Mouse (Mus musculus): ENCODE results near the gene Akap13. TPM values are rescaled to one million over a fixed set of nuclear protein-coding genes. Genes with fewer than 3 reads are reported as not detected.

The Akap13 gene
- polyA plus RNA-seq, 1 experiment from 2014 or later: 17.4 TPM

GRCm38 (mm10) chr7:75480721-75481426, 25.5 kb downstream of the Akap13 start:
- Histone ChIP-seq H3K4me1 (replicated peaks; ENCODE audit: control insufficient read depth, insufficient read depth, low read length) (0 out of 2 replicates have a peak, but pooled peaks cover 4% of the 10 kb centered on the region), H3K27me3 (replicated peaks; ENCODE audit: control insufficient read depth, insufficient read depth, low read length) (no peaks in the 10 kb centered on the region), H3K27ac (ENCODE audit: low read depth, low read length) (peak overlapping the region; percentile 41; the same call in 1 of the 2 replicates), H3K9me3 (ENCODE audit: control insufficient read depth) (no peaks in the 10 kb centered on the region), H3K4me2 (replicated peaks; ENCODE audit: low read depth) (peak overlapping the region; percentile 21; the same call in 1 of the 2 replicates), H3K4me3 (ENCODE audit: low read depth, low read length) (no peak overlapping the region), H3K9ac (ENCODE audit: low read depth, low read length) (no peak overlapping the region), H3K36me3 (ENCODE audit: control insufficient read depth, insufficient read depth) (no peaks in the 10 kb centered on the region; the same call in 1 of the 2 replicates)
- no peak for TF ChIP-seq CTCF (IDR thresholded peaks at IDR 0.05; ENCODE audit: low read depth)
- 38% methylated on average over 6 of the region's 6 CpGs for WGBS
- peak; percentile 98 for ATAC-seq

GRCm38 (mm10) chr7:75486031-75486430, 30.7 kb downstream of the Akap13 start:
- Histone ChIP-seq H3K9me3 (ENCODE audit: control insufficient read depth) (no peaks in the 10 kb centered on the region), H3K4me3 (ENCODE audit: low read depth, low read length) (no peak overlapping the region), H3K27ac (ENCODE audit: low read depth, low read length) (no peak overlapping the region), H3K9ac (ENCODE audit: low read depth, low read length) (no peak overlapping the region), H3K4me1 (replicated peaks; ENCODE audit: control insufficient read depth, insufficient read depth, low read length) (0 out of 2 replicates have a peak, but pooled peaks cover 4% of the 10 kb centered on the region), H3K4me2 (replicated peaks; ENCODE audit: low read depth) (no peak overlapping the region), H3K36me3 (ENCODE audit: control insufficient read depth, insufficient read depth) (no peaks in the 10 kb centered on the region), H3K27me3 (replicated peaks; ENCODE audit: control insufficient read depth, insufficient read depth, low read length) (no peaks in the 10 kb centered on the region)
- no peak for TF ChIP-seq CTCF (IDR thresholded peaks at IDR 0.05; ENCODE audit: low read depth)
- no peak for ATAC-seq
- 67% methylated on average over 2 of the region's 2 CpGs for WGBS

DNA sequence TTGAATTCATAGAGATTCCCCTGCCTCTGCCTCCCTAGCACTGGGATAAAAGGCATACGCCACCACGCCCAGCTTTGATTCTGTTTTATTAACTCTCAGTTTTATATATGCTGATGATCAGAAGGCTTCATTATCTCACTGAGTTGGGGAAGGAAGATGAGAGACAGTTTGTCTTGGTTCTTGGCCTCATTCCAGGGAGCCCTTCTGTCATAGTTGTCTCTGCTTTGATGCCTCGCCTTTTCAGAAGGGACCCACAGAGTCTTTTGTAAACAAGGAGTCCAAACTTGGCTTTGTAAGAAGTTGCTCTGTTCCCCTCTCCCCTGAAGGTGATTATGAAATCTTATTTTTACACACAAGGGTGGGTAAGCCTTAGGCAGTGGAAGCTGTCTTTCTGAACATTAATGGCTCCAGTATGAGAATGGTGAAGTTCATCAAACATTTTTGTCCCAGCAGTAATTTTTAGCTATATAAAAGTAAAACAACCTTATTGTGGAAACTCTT, 40.7 kb downstream of the Akap13 start:
- Histone ChIP-seq H3K9ac (ENCODE audit: low read depth, low read length) (no peak overlapping the region), H3K4me3 (ENCODE audit: low read depth, low read length) (no peak overlapping the region), H3K27me3 (replicated peaks; ENCODE audit: control insufficient read depth, insufficient read depth, low read length) (no peaks in the 10 kb centered on the region), H3K4me2 (replicated peaks; ENCODE audit: low read depth) (no peak overlapping the region), H3K27ac (ENCODE audit: low read depth, low read length) (no peak overlapping the region), H3K4me1 (replicated peaks; ENCODE audit: control insufficient read depth, insufficient read depth, low read length) (peaks cover 17% of the 10 kb centered on the region; the same call in 1 of the 2 replicates), H3K36me3 (ENCODE audit: control insufficient read depth, insufficient read depth) (no peaks in the 10 kb centered on the region), H3K9me3 (ENCODE audit: control insufficient read depth) (no peaks in the 10 kb centered on the region)
- WGBS: 75% methylated on average over 3 of the region's 3 CpGs
- TF ChIP-seq CTCF (IDR thresholded peaks at IDR 0.05; ENCODE audit: low read depth): no peak
- no peak for ATAC-seq

DNA sequence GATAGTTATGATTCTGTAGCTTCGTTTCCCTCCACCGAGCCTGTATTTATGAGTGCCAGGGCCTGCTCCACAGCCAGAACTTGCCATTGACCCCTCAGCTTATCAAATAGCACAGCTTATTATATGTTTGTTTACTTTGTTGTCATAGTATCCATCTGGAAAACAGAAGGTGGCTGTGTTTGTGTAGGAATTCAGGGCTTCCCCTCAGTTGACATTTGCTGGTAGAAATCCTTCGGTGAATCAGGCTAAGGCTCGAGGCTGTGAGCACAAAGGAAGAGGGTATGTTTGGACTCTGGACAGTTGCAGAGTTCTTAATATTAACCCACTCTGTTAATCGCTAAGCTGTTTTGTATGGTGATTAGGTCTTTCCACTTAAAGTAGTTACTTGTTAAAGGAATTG, 43.3 kb downstream of the Akap13 start:
- no peaks in the 10 kb centered on the region for H3K9me3 ChIP-seq (ENCODE audit: control insufficient read depth)
- peak overlapping the region; percentile 51 for H3K27ac ChIP-seq (ENCODE audit: low read depth, low read length)
- H3K36me3 ChIP-seq (ENCODE audit: control insufficient read depth, insufficient read depth): no peaks in the 10 kb centered on the region
- peaks cover 17% of the 10 kb centered on the region; the same call in 1 of the 2 replicates for H3K4me1 ChIP-seq (replicated peaks; ENCODE audit: control insufficient read depth, insufficient read depth, low read length)
- no peak for TF ChIP-seq CTCF (IDR thresholded peaks at IDR 0.05; ENCODE audit: low read depth)
- H3K9ac ChIP-seq (ENCODE audit: low read depth, low read length): no peak overlapping the region
- peak; percentile 85 for ATAC-seq
- no peak overlapping the region for H3K4me3 ChIP-seq (ENCODE audit: low read depth, low read length)
- H3K27me3 ChIP-seq (replicated peaks; ENCODE audit: control insufficient read depth, insufficient read depth, low read length): no peaks in the 10 kb centered on the region
- 16% methylated on average over 5 of the region's 5 CpGs for WGBS
- peak overlapping the region; percentile 32; the same call in 1 of the 2 replicates for H3K4me2 ChIP-seq (replicated peaks; ENCODE audit: low read depth)

- no peaks in the 10 kb centered on the region for H3K9me3 ChIP-seq (ENCODE audit: control insufficient read depth)
- no peaks in the 10 kb centered on the region for H3K36me3 ChIP-seq (ENCODE audit: control insufficient read depth, insufficient read depth)
- H3K4me2 ChIP-seq (replicated peaks; ENCODE audit: low read depth): peak overlapping the region; percentile 32; the same call in 1 of the 2 replicates
- no peak overlapping the region for H3K9ac ChIP-seq (ENCODE audit: low read depth, low read length)
- WGBS: 55% methylated on average over 7 of the region's 7 CpGs
- H3K27ac ChIP-seq (ENCODE audit: low read depth, low read length): peak overlapping the region; percentile 51
- ATAC-seq: no peak
- no peaks in the 10 kb centered on the region for H3K27me3 ChIP-seq (replicated peaks; ENCODE audit: control insufficient read depth, insufficient read depth, low read length)
- H3K4me1 ChIP-seq (replicated peaks; ENCODE audit: control insufficient read depth, insufficient read depth, low read length): peaks cover 17% of the 10 kb centered on the region; the same call in 1 of the 2 replicates
- H3K4me3 ChIP-seq (ENCODE audit: low read depth, low read length): no peak overlapping the region
- TF ChIP-seq CTCF (IDR thresholded peaks at IDR 0.05; ENCODE audit: low read depth): peak; percentile 27; the same call in 1 of the 2 replicates
These were observed 43.9 kb downstream of the Akap13 start for GRCm38 (mm10) chr7:75499271-75499670.

GRCm38 (mm10) chr7:75500164-75500563, 44.8 kb downstream of the Akap13 start:
- H3K9ac ChIP-seq (ENCODE audit: low read depth, low read length): no peak overlapping the region
- 83% methylated on average over 4 of the region's 4 CpGs for WGBS

More at GRCm38 (mm10) chr7:75500164-75500563, 44.8 kb downstream of the Akap13 start:
- no peak for ATAC-seq
- no peak for TF ChIP-seq CTCF (IDR thresholded peaks at IDR 0.05; ENCODE audit: low read depth)
- Histone ChIP-seq H3K27ac (ENCODE audit: low read depth, low read length) (peak overlapping the region; percentile 23; the same call in 1 of the 2 replicates), H3K36me3 (ENCODE audit: control insufficient read depth, insufficient read depth) (no peaks in the 10 kb centered on the region), H3K9me3 (ENCODE audit: control insufficient read depth) (no peaks in the 10 kb centered on the region), H3K4me3 (ENCODE audit: low read depth, low read length) (no peak overlapping the region), H3K27me3 (replicated peaks; ENCODE audit: control insufficient read depth, insufficient read depth, low read length) (no peaks in the 10 kb centered on the region), H3K4me2 (replicated peaks; ENCODE audit: low read depth) (no peak overlapping the region), H3K4me1 (replicated peaks; ENCODE audit: control insufficient read depth, insufficient read depth, low read length) (peaks cover 17% of the 10 kb centered on the region; the same call in 1 of the 2 replicates)

Measured in intestine, postnatal 0 days (tissue).